Mouse (Mus musculus): ENCODE data around the gene Rfc5.

GRCm38 (mm10) chr5:117337999-117338398 is 50.8 kb downstream of the Rfc5 start:
- TF ChIP-seq GATA1 (IDR thresholded peaks at IDR 0.05; ENCODE audit: low read length) (no peak), TAL1 (IDR thresholded peaks at IDR 0.05; ENCODE audit: low read length) (no peak)

Measured in erythroblast, embryonic 14.5 days (primary cell).